Mouse (Mus musculus) frontal cortex, adult 2 months (tissue): ENCODE data around the gene En1. TPM values are rescaled to one million over a fixed set of nuclear protein-coding genes. Genes with fewer than 3 reads are reported as not detected.

ENCODE experiments used
- DNase-seq, 2 experiments: peaks; one replicate each; pipeline ENCODE4 v3.0.0; 2022; ENCODE audit warnings: low spot score in 1 of 2; ENCODE audit errors: extremely low spot score in 1 of 2
- polyA plus RNA-seq: library from polyadenylated mRNA; depleted of rRNA; stranded (reverse); fragments of >200 nt; gene quantifications from 2 replicates; pipeline ENCODE4 v1.2.3, GENCODE M21; 2012

Gene En1
- polyA plus RNA-seq, 1 experiment = not detected

GRCm38 (mm10) chr1:120599321-120600148 is 2.7 kb upstream of the En1 start:
- DNase-seq = no peak

- no peak for DNase-seq
These were observed 2.1 kb upstream of the En1 start for GRCm38 (mm10) chr1:120600149-120600445.

GRCm38 (mm10) chr1:120600516-120601252 is 1.5 kb upstream of the En1 start:
- DNase-seq = no peak

GRCm38 (mm10) chr1:120601253-120601836 is 873 bp upstream of the En1 start:
- no peak for DNase-seq

GRCm38 (mm10) chr1:120602876-120603655 is 848 bp downstream of the En1 start:
- DNase-seq = no peak

GRCm38 (mm10) chr1:120603656-120604051 is 1.4 kb downstream of the En1 start:
- no peak for DNase-seq

GRCm38 (mm10) chr1:120604431-120605142 is 2.4 kb downstream of the En1 start:
- DNase-seq = no peak

- DNase-seq = no peak
These were observed 2.9 kb downstream of the En1 start for GRCm38 (mm10) chr1:120605143-120605435.

GRCm38 (mm10) chr1:120605521-120606310 is 3.5 kb downstream of the En1 start:
- DNase-seq = no peak

- DNase-seq = no peak
These were observed 4.7 kb downstream of the En1 start for GRCm38 (mm10) chr1:120606641-120607575.

GRCm38 (mm10) chr1:120607576-120608400 is 5.6 kb downstream of the En1 start:
- no peak for DNase-seq

GRCm38 (mm10) chr1:120608461-120608860 is 6.2 kb downstream of the En1 start:
- DNase-seq = no peak

GRCm38 (mm10) chr1:120609611-120610010 is 7.4 kb downstream of the En1 start:
- DNase-seq = no peak

GRCm38 (mm10) chr1:120613461-120614306 is 11.5 kb downstream of the En1 start:
- DNase-seq = no peak

GRCm38 (mm10) chr1:120614307-120615100 is 12.3 kb downstream of the En1 start:
- DNase-seq = no peak

- no peak for DNase-seq
These were observed 13.3 kb downstream of the En1 start for GRCm38 (mm10) chr1:120615521-120615920.
